Mouse (Mus musculus) thymus, adult 2 months (tissue): ENCODE data around the gene Wasl.

ENCODE experiments used
- CTCF ChIP-seq: fragments of 200-500 bp; IDR thresholded peaks from 2 replicates; pipeline ENCODE4 v1.5.1; 2012; ENCODE audit warnings: mild to moderate bottlenecking, control low read depth, low read length, moderate library complexity, borderline replicate concordance; ENCODE audit not compliant: control insufficient read depth, poor library complexity, insufficient read depth; ENCODE audit errors: extremely low read depth
- POLR2A ChIP-seq: fragments of 200-500 bp; IDR thresholded peaks from 2 replicates; pipeline ENCODE4 v1.6.1; 2012; ENCODE audit warnings: mild to moderate bottlenecking, low read length, control low read depth, moderate library complexity; ENCODE audit not compliant: control insufficient read depth, poor library complexity, insufficient read depth; ENCODE audit errors: extremely low read depth

- no peak for TF ChIP-seq CTCF
- no peak for TF ChIP-seq POLR2A
These were observed 19.3 kb downstream of the Wasl start for GRCm38 (mm10) chr6:24645346-24646053.
